Mouse (Mus musculus): ENCODE data around the gene Ift74. TPM values are rescaled to one million over a fixed set of nuclear protein-coding genes. Genes with fewer than 3 reads are reported as not detected.
A peak's percentile ranks its signal among the peaks of the same experiment; 100 is the strongest.
"Not testable (repeated sequence)": the region's sequence is repeated elsewhere in the genome, so short reads cannot be mapped to it uniquely, and the experiment has no call there.

Ift74 gene
- polyA plus RNA-seq, 1 experiment = 11.0 TPM

DNA sequence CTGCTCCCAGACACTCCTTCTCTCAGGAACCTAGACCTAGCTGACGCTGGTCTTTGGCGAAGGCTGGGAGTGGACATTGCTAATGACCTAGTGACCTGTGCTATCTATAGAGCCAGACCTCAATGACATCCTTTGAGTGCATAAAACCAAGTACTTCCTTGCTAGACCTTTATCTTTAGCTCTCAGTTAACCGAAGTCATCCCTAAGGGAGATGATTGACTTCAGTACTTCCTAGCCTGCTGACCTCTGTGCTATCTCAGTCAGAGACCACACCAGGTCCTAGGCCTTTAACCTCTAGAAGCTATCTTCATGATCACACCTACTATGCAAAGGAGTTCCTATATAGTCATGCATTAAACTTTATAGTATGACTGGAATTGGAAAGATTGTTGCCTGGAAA, 4.0 kb upstream of the Ift74 start:
- Histone ChIP-seq H3K4me1 (ENCODE audit: control insufficient read depth, insufficient read depth, low read length) (peaks cover 3% of the 10 kb centered on the region), H3K4me3 (ENCODE audit: insufficient read depth, low read length) (no peak overlapping the region)
- TF ChIP-seq CTCF (IDR thresholded peaks at IDR 0.05; ENCODE audit: low read depth, low read length) (no peak), POLR2A (IDR thresholded peaks at IDR 0.05; ENCODE audit: borderline replicate concordance, low read depth, low read length) (no peak)

DNA sequence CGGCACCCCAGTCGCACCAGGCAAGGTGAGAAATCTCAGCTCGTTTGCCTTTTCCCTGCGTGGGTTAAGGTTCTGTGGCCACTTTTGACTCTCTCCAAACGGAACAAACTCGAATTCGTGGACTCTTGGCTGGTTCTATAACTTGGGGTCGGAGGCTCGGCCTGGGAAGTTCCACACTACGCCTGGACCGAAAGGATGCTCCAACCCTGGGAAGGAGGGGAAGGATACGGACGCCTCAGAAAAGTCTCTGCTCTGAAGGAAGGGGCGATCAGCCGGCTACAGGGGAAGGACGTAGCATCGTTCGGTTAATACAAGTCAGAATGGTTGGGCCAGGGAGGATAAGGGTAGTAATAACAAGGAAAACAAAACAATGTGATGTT, 326 bp downstream of the Ift74 start:
- Histone ChIP-seq H3K4me1 (ENCODE audit: control insufficient read depth, insufficient read depth, low read length) (peaks cover 3% of the 10 kb centered on the region), H3K4me3 (ENCODE audit: insufficient read depth, low read length) (peak overlapping the region; percentile 77), H3K27ac (ENCODE audit: insufficient read depth, low read depth, low read length) (no peak overlapping the region)
- TF ChIP-seq CTCF (IDR thresholded peaks at IDR 0.05; ENCODE audit: low read depth, low read length) (no peak), POLR2A (IDR thresholded peaks at IDR 0.05; ENCODE audit: borderline replicate concordance, low read depth, low read length) (no peak)

More for the DNA sequence above, 4.0 kb upstream of the Ift74 start:
- H3K27ac ChIP-seq (ENCODE audit: insufficient read depth, low read depth, low read length) = no peak overlapping the region

- Histone ChIP-seq H3K4me3 (ENCODE audit: insufficient read depth, low read length) (no peak overlapping the region), H3K27ac (ENCODE audit: insufficient read depth, low read depth, low read length) (no peak overlapping the region), H3K4me1 (ENCODE audit: control insufficient read depth, insufficient read depth, low read length) (no peaks in the 10 kb centered on the region)
- TF ChIP-seq CTCF (IDR thresholded peaks at IDR 0.05; ENCODE audit: low read depth, low read length) = no peak
- no peak for TF ChIP-seq POLR2A (IDR thresholded peaks at IDR 0.05; ENCODE audit: borderline replicate concordance, low read depth, low read length)
Observed at GRCm38 (mm10) chr4:94620077-94620476, 5.8 kb downstream of the Ift74 start.

DNA sequence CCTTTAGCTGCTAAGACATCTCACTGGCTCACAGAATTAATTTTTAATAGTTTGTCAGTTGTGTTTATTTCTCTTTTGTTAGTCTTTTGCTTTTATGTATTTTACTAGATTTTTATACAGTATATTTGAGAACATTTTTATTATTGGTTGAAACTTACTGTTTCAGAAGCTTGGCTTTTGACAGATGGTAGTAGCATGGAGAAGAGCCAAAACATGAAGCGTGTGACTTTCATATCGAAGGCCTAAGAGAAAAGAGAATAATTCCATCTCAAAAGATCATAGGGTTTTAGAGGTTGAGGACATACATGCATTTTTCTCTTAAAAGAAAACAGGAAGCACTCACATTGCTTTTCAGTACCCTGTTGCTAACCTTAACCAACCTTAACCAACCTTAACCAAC, 28.9 kb downstream of the Ift74 start:
- TF ChIP-seq POLR2A (IDR thresholded peaks at IDR 0.05; ENCODE audit: borderline replicate concordance, low read depth, low read length) (no peak), CTCF (IDR thresholded peaks at IDR 0.05; ENCODE audit: low read depth, low read length) (no peak)

DNA sequence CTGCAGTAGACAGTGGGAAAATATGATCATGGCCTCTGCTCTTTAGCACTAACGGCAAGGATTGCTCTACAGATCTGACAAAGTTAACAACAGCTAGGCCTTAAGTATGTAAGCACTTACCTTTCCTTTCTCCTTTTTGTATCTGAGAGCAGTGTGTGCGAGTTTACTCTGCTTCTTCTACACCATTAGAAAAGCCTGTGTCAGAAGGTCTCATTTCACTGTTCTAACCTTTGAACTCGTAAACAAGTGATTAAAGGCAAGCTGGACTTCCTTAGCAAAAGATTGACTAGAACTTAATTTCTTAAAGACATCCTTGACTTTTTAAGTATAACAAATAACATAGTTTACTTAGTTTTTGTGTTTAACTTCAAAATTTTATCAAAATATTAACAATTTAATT, 35.6 kb downstream of the Ift74 start, which contains the start of gene Lrrc19:
Gene Lrrc19 (minus strand): TSS at position 225 of the 400 bp plus-strand sequence.
- H3K4me1 ChIP-seq (ENCODE audit: control insufficient read depth, insufficient read depth, low read length) = no peaks in the 10 kb centered on the region
- H3K4me3 ChIP-seq (ENCODE audit: insufficient read depth, low read length) = no peak within 1 kb of the TSS
- no peak within 1 kb of the TSS for H3K27ac ChIP-seq (ENCODE audit: insufficient read depth, low read depth, low read length)
- no peak for TF ChIP-seq POLR2A (IDR thresholded peaks at IDR 0.05; ENCODE audit: borderline replicate concordance, low read depth, low read length)
- no peak for TF ChIP-seq CTCF (IDR thresholded peaks at IDR 0.05; ENCODE audit: low read depth, low read length)

More for the DNA sequence above, 28.9 kb downstream of the Ift74 start:
- Histone ChIP-seq H3K4me3 (ENCODE audit: insufficient read depth, low read length) (no peak overlapping the region), H3K27ac (ENCODE audit: insufficient read depth, low read depth, low read length) (no peak overlapping the region), H3K4me1 (ENCODE audit: control insufficient read depth, insufficient read depth, low read length) (no peaks in the 10 kb centered on the region)

GRCm38 (mm10) chr4:94650426-94651175, 36.3 kb downstream of the Ift74 start:
- H3K4me3 ChIP-seq (ENCODE audit: insufficient read depth, low read length); H3K4me1 ChIP-seq (ENCODE audit: control insufficient read depth, insufficient read depth, low read length): not testable (repeated sequence)

GRCm38 (mm10) chr4:94669718-94670117, 55.4 kb downstream of the Ift74 start:
- no peak overlapping the region for H3K4me3 ChIP-seq (ENCODE audit: insufficient read depth, low read length)
- no peak overlapping the region for H3K27ac ChIP-seq (ENCODE audit: insufficient read depth, low read depth, low read length)
- H3K4me1 ChIP-seq (ENCODE audit: control insufficient read depth, insufficient read depth, low read length) = no peaks in the 10 kb centered on the region
- TF ChIP-seq POLR2A (IDR thresholded peaks at IDR 0.05; ENCODE audit: borderline replicate concordance, low read depth, low read length) (no peak), CTCF (IDR thresholded peaks at IDR 0.05; ENCODE audit: low read depth, low read length) (no peak)

More at GRCm38 (mm10) chr4:94650426-94651175, 36.3 kb downstream of the Ift74 start:
- not testable (repeated sequence) for H3K27ac ChIP-seq (ENCODE audit: insufficient read depth, low read depth, low read length)

GRCm38 (mm10) chr4:94680662-94681061, 66.4 kb downstream of the Ift74 start:
- no peak overlapping the region for H3K27ac ChIP-seq (ENCODE audit: insufficient read depth, low read depth, low read length)
- TF ChIP-seq CTCF (IDR thresholded peaks at IDR 0.05; ENCODE audit: low read depth, low read length) (no peak), POLR2A (IDR thresholded peaks at IDR 0.05; ENCODE audit: borderline replicate concordance, low read depth, low read length) (no peak)
- H3K4me1 ChIP-seq (ENCODE audit: control insufficient read depth, insufficient read depth, low read length) = peaks cover 2% of the 10 kb centered on the region
- no peak overlapping the region for H3K4me3 ChIP-seq (ENCODE audit: insufficient read depth, low read length)

GRCm38 (mm10) chr4:94681181-94681580, 66.9 kb downstream of the Ift74 start:
- peaks cover 2% of the 10 kb centered on the region for H3K4me1 ChIP-seq (ENCODE audit: control insufficient read depth, insufficient read depth, low read length)
- no peak overlapping the region for H3K27ac ChIP-seq (ENCODE audit: insufficient read depth, low read depth, low read length)
- H3K4me3 ChIP-seq (ENCODE audit: insufficient read depth, low read length) = no peak overlapping the region
- TF ChIP-seq POLR2A (IDR thresholded peaks at IDR 0.05; ENCODE audit: borderline replicate concordance, low read depth, low read length) = no peak
- TF ChIP-seq CTCF (IDR thresholded peaks at IDR 0.05; ENCODE audit: low read depth, low read length) = no peak

- H3K4me3 ChIP-seq (ENCODE audit: insufficient read depth, low read length) = no peak overlapping the region
- peaks cover 2% of the 10 kb centered on the region for H3K4me1 ChIP-seq (ENCODE audit: control insufficient read depth, insufficient read depth, low read length)
- TF ChIP-seq CTCF (IDR thresholded peaks at IDR 0.05; ENCODE audit: low read depth, low read length) (no peak), POLR2A (IDR thresholded peaks at IDR 0.05; ENCODE audit: borderline replicate concordance, low read depth, low read length) (no peak)
- H3K27ac ChIP-seq (ENCODE audit: insufficient read depth, low read depth, low read length) = no peak overlapping the region
Observed at GRCm38 (mm10) chr4:94682029-94682428, 67.7 kb downstream of the Ift74 start.
